Mouse (Mus musculus) limb, embryonic 13.5 days (tissue): ENCODE data around the gene Dcps. TPM values are rescaled to one million over a fixed set of nuclear protein-coding genes. Genes with fewer than 3 reads are reported as not detected.
"Not testable (repeated sequence)": the region's sequence is repeated elsewhere in the genome, so short reads cannot be mapped to it uniquely, and the experiment has no call there.

Experiments used
- ATAC-seq: fragments of 200-750 bp; cut with Nextera tagmentation; 2 replicates; pipeline ENCODE4 v1.8.0; 2017; ENCODE audit warnings: low read depth, moderate number of reproducible peaks, moderate TSS enrichment; ENCODE audit not compliant: low FRiP score
- H3K27ac ChIP-seq: fragments of 300-500 bp; sonication (generic); 2 replicates; pipeline ENCODE4 v1.5.1; 2015; ENCODE audit warnings: inconsistent platforms, mild to moderate bottlenecking, moderate library complexity
- H3K27me3 ChIP-seq: fragments of 300-500 bp; sonication (generic); 2 replicates; pipeline ENCODE4 v1.6.1; 2015; ENCODE audit warnings: mild to moderate bottlenecking, inconsistent platforms
- H3K36me3 ChIP-seq: fragments of 300-500 bp; sonication (generic); 2 replicates; pipeline ENCODE4 v1.6.1; 2015; ENCODE audit warnings: inconsistent platforms, mild to moderate bottlenecking, moderate library complexity
- H3K4me1 ChIP-seq: fragments of 300-500 bp; sonication (generic); 2 replicates; pipeline ENCODE4 v1.6.1; 2015; ENCODE audit warnings: inconsistent platforms
- H3K4me2 ChIP-seq: fragments of 300-500 bp; sonication (generic); replicated peaks from 2 replicates; pipeline ENCODE4 v1.6.1; 2015; ENCODE audit warnings: inconsistent platforms, mild to moderate bottlenecking, moderate library complexity
- H3K4me3 ChIP-seq: fragments of 300-500 bp; sonication (generic); 2 replicates; pipeline ENCODE4 v1.5.1; 2015; ENCODE audit warnings: moderate library complexity, mild to moderate bottlenecking, inconsistent platforms
- H3K9ac ChIP-seq: fragments of 300-500 bp; sonication (generic); 2 replicates; pipeline ENCODE4 v1.6.1; 2015; ENCODE audit warnings: mild to moderate bottlenecking, inconsistent platforms
- H3K9me3 ChIP-seq: fragments of 300-500 bp; sonication (generic); 2 replicates; pipeline ENCODE4 v1.6.1; 2016; ENCODE audit warnings: inconsistent platforms
- WGBS: fragments of 180-500 bp; shearing (Covaris S2); methylation state at CpG from one replicate; pipeline ENCODE4 v1.1.7; 2015; 5-methylcytosine and 5-hydroxymethylcytosine counted together
- polyA plus RNA-seq: library from polyadenylated mRNA; unstranded; fragments of >200 nt; fragmentation: Nextera tagmentation; extraction: Ambion mirVana; gene quantifications from 2 replicates; pipeline ENCODE4 v1.2.1, GENCODE M21; 2015

Gene Dcps
- polyA plus RNA-seq, 1 experiment from 2014 or later = 78.2 TPM

DNA sequence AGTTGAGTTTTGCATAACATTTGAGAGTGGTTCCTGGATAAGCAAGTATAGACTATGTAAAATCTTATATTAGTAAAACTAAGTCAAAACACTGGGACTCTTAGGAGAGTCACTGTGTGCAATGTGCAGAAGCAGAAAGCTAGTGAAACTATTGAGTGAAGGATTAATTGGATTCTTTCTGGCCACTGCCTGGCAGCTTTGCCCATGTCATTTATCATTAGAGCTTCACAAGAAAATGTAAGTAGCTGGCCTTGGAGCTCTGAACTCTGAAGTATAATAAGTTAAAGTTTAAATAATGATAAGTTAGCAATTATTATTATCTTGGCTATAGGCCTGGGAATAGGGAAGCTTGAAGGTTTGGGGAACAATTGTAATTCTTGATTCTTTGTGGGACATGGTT, 27.0 kb downstream of the Dcps start:
- H3K4me2 ChIP-seq, H3K4me3 ChIP-seq, H3K36me3 ChIP-seq, ATAC-seq, H3K27ac ChIP-seq, H3K9ac ChIP-seq, H3K27me3 ChIP-seq, H3K9me3 ChIP-seq, H3K4me1 ChIP-seq: not testable (repeated sequence)

DNA sequence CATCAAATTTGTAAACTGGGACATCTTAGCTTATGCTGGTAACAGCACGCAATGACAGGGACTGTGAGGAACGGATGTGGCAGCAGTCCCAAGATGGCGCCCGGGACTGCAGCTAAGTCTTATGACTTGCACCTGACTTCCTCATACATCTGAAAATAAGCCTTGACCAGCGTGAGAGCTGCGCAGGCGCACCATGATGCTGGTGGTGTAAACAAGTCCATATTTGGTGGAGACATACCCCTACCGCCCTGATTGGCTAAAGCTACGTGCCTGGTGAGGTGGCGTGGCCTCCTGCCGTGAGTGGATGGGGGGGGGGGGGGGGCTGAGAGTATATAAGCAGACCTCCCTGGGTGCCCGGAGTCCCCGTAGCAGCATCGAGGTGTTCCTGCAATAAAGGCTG, 28.6 kb downstream of the Dcps start:
- H3K4me1 ChIP-seq, H3K27me3 ChIP-seq, H3K4me3 ChIP-seq, H3K9ac ChIP-seq, H3K4me2 ChIP-seq, H3K27ac ChIP-seq, H3K9me3 ChIP-seq, H3K36me3 ChIP-seq, ATAC-seq: not testable (repeated sequence)
- 96% methylated on average over 14 of the region's 14 CpGs for WGBS

DNA sequence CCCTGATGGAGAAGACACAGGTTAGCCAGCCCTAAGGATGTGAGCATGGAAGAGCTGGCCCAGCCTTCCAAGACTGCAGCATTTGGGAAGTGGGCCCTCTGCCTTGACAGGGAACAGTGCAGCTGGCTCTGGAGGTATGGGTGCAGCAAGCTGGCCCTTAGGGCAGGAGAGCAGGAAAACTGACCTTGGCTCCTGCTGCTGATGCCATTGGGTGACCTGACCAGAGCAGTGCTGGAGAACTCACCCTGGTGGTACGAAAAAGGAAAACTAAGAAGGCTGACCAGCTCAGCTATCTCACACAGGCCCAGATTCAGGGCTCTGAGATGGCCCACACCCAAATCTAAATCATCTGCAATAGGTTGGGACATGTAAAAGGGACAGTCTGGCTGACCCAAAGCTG, 30.0 kb downstream of the Dcps start:
- Histone ChIP-seq H3K9ac (no peak overlapping the region), H3K4me1 (peaks cover 5% of the 10 kb centered on the region; the same call in 1 of the 2 replicates), H3K36me3 (no peaks in the 10 kb centered on the region), H3K9me3 (no peaks in the 10 kb centered on the region), H3K27me3 (no peaks in the 10 kb centered on the region), H3K4me2 (no peak overlapping the region), H3K27ac (no peak overlapping the region), H3K4me3 (no peak overlapping the region)
- 75% methylated on average over 1 of the region's 1 CpGs for WGBS
- no peak for ATAC-seq

DNA sequence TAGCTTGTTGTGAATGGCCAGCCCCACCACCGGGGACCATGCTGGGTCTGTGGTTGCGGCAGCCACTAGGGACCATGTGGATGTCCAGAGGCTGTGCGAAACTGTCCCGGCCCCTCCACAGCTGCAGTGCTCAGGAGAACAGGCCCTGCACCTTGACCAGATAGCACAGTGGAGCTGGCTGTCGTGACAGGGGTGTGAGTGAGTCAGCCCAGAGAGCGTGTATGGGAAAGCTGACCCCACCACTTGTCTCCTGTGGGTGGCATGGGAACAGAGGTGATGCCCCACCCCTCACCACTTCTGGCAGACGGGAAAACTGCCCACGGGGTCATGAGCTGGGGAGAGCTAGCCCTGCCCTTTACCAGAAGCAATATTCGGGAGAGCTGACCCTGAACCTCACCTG, 30.7 kb downstream of the Dcps start:
- Histone ChIP-seq H3K9me3 (no peaks in the 10 kb centered on the region), H3K4me1 (peaks cover 5% of the 10 kb centered on the region), H3K9ac (no peak overlapping the region), H3K4me3 (no peak overlapping the region), H3K27ac (no peak overlapping the region), H3K36me3 (no peaks in the 10 kb centered on the region), H3K27me3 (no peaks in the 10 kb centered on the region), H3K4me2 (no peak overlapping the region)
- no peak for ATAC-seq
- 88% methylated on average over 9 of the region's 9 CpGs for WGBS

DNA sequence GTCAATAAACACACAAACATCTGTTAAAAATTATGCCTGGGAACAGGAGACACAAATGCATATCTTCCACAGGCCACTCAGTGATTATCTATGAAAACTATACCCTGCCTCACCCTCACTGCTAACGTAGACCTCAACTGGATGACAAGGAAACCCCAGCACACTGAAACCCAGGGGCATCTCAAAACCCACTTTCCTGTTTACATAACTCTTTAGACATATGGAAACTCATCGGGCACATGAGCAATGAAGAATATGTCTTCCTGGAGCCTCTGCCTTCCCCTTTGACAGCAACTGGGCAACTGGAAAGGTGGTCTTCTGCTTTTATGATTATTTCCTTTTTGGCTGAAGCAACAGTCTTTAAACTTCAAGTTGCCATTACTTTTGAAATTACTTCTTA, 33.6 kb downstream of the Dcps start:
- H3K9me3 ChIP-seq = no peaks in the 10 kb centered on the region
- ATAC-seq = no peak
- H3K36me3 ChIP-seq = no peaks in the 10 kb centered on the region
- H3K4me3 ChIP-seq = no peak overlapping the region
- H3K9ac ChIP-seq = no peak overlapping the region
- 91% methylated on average over 2 of the region's 2 CpGs for WGBS
- peaks cover 7% of the 10 kb centered on the region for H3K4me1 ChIP-seq
- H3K27ac ChIP-seq = no peak overlapping the region
- H3K27me3 ChIP-seq = no peaks in the 10 kb centered on the region
- no peak overlapping the region for H3K4me2 ChIP-seq

DNA sequence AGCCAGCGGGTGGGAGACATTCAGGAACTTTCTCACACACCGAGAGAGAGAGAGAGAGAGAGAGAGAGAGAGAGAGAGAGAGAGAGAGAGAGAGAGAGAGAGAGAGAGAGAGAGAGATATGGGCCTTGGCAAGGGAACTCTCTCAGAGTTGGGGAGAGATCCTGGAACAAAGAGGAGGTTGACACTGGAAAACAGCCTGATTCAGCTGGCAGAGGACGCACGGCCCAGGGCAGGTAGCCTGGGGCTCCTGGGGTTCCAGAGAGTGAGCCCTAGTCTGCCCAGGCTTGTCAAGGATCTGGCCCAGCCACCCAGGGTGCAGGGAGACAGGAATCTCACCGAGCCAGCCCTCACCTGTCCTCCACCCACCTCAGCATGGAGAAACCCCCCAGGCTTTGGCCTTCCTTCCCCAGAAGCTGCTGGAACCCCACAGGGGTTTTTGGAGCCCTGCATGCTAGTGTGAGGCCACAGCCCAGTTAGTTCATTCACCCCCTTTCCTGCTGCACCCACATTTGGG, 36.6 kb downstream of the Dcps start:
- no peak overlapping the region for H3K4me2 ChIP-seq
- no peak overlapping the region for H3K4me3 ChIP-seq
- H3K9ac ChIP-seq = no peak overlapping the region
- H3K9me3 ChIP-seq = no peaks in the 10 kb centered on the region
- no peak for ATAC-seq
- 70% methylated on average over 5 of the region's 5 CpGs for WGBS
- H3K27ac ChIP-seq = no peak overlapping the region
- H3K27me3 ChIP-seq = no peaks in the 10 kb centered on the region
- H3K36me3 ChIP-seq = 0 out of 2 replicates have a peak, but pooled peaks cover 10% of the 10 kb centered on the region
- peaks cover 11% of the 10 kb centered on the region for H3K4me1 ChIP-seq

DNA sequence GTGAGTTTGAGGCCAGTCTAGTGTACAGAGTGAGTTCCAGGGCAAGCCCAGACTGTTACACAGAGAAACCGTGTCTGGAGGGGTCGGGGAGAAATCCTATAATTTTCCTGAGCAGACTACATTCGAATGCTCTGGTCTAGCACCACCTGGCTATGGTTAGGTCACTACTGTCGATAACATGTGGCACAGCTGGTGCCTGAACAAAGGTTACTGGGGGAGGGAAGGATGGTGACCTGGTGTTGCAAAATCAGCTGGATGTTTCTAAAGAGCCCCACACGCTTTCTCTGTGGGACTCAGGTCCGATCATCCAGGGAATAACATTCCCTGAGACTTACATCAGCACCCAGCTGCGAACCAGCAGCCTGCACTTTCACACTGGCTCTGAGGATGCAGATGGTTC, 37.8 kb downstream of the Dcps start:
- no peak for ATAC-seq
- H3K4me3 ChIP-seq = no peak overlapping the region
- H3K4me1 ChIP-seq = peaks cover 11% of the 10 kb centered on the region
- WGBS = 54% methylated on average over 7 of the region's 7 CpGs
- H3K4me2 ChIP-seq = no peak overlapping the region
- H3K9me3 ChIP-seq = no peaks in the 10 kb centered on the region
- H3K9ac ChIP-seq = no peak overlapping the region
- H3K27me3 ChIP-seq = no peaks in the 10 kb centered on the region
- 0 out of 2 replicates have a peak, but pooled peaks cover 10% of the 10 kb centered on the region for H3K36me3 ChIP-seq
- H3K27ac ChIP-seq = no peak overlapping the region

DNA sequence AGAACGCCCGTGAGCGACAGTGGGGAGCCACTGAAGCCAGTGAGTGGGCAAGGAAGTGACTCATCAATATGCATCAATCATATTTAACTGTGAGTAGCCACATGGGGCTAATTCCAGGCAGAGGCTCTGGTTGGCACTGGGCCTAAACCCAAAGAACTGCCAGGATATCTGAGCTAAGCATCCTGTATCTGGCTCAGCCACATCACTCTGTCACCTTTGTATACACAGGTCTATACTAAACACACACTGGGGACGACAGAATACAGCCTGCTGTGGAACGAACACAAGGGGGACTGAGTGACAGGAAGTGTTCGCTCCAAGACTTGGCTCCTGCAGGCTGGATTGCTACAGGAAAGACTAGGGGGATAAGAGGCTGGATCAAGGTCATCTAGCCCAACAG, 40.3 kb downstream of the Dcps start:
- Histone ChIP-seq H3K9me3 (no peaks in the 10 kb centered on the region), H3K4me1 (peaks cover 16% of the 10 kb centered on the region), H3K27ac (no peak overlapping the region), H3K36me3 (0 out of 2 replicates have a peak, but pooled peaks cover 10% of the 10 kb centered on the region), H3K4me3 (no peak overlapping the region), H3K9ac (no peak overlapping the region), H3K27me3 (no peaks in the 10 kb centered on the region), H3K4me2 (no peak overlapping the region)
- 77% methylated on average over 6 of the region's 6 CpGs for WGBS
- ATAC-seq = no peak

DNA sequence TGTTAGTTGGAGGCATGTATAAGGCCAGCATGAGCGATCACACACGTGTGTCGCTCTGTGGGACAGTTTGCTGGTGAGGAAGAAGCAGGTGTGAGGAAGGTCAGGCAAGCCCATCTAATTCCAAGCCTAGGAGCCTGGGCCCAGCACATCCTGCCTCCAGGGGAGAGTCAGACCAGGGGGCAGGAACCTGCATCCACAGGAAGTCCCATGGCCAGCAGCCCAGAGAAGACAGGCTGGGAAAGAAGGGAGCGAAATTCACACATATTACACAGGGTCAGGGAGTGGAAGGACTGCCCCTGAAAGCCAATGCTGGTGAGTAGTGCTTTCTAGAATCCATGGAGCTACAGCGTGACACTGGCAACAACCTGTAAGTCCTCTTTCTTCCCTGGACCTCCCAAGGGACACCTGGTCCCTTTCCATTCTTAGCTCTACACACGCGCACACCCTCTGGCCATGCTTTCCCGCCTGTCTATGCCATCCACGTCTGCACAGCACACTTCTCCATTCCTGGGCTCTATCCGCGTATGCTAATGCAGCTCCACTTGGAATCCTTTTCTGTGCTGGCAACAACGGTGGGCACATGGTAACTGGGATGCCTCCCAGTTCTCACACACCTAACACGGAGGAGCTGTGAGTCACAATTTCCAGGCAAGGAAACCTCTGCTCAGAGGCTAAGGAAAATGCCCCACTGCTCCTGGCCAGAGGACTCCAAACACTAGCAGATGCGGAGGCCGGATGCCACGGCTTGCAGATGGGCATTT, 44.0 kb downstream of the Dcps start:
- no peak for ATAC-seq
- H3K9ac ChIP-seq = no peak overlapping the region
- no peak overlapping the region for H3K4me3 ChIP-seq
- no peaks in the 10 kb centered on the region for H3K27me3 ChIP-seq
- H3K4me1 ChIP-seq = peaks cover 10% of the 10 kb centered on the region; the same call in 1 of the 2 replicates
- no peak overlapping the region; the same call in 1 of the 2 replicates for H3K27ac ChIP-seq
- 80% methylated on average over 16 of the region's 16 CpGs for WGBS
- no peak overlapping the region for H3K4me2 ChIP-seq
- peaks cover 31% of the 10 kb centered on the region for H3K36me3 ChIP-seq
- no peaks in the 10 kb centered on the region for H3K9me3 ChIP-seq

DNA sequence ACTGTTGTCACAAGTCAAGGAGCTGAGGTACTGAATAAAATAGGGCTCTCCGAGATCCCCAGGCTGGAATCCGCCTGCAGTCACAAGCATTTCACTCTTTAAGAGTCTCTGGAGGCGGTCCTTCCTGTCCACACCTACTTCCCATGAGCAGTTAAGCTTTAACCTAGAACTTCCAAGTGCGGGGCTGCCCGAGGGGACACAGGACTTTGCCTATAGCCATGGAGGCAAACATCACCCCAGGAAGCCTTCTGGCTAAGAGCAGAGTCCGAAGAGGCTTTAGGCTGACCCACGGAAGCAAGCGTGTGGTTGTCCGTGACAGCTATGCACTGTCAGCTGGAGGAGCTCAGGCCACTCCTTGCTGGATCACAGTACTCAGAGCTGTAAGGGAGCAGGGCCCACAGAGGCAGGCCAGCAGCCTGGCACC, 46.9 kb downstream of the Dcps start:
- H3K27me3 ChIP-seq = no peaks in the 10 kb centered on the region
- peaks cover 47% of the 10 kb centered on the region for H3K36me3 ChIP-seq
- H3K9me3 ChIP-seq = no peaks in the 10 kb centered on the region
- H3K4me1 ChIP-seq = peaks cover 16% of the 10 kb centered on the region; the same call in 1 of the 2 replicates
- no peak overlapping the region for H3K4me3 ChIP-seq
- no peak overlapping the region for H3K9ac ChIP-seq
- H3K27ac ChIP-seq = no peak overlapping the region
- ATAC-seq = no peak
- WGBS = 82% methylated on average over 9 of the region's 9 CpGs
- H3K4me2 ChIP-seq = no peak overlapping the region

DNA sequence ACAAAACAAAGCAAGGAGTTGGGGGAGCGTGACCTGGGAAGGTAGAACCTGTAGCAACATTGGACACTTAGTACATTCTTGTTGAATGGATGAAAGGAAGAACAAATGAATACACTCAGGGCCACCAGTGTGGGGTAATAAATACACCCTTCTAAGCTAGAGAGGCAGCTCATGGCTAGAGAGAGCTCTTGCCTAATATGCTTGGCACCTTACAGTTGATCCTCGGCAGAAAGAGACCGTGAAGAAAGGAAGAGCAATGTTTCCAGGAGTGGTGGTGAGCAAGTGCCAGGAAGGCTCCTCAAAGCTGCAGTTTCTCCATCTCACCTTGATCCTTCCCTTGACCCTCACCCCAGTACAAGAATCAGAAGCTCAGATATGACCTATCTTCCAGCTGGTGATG, 47.3 kb downstream of the Dcps start:
- H3K9ac ChIP-seq = no peak overlapping the region
- no peak overlapping the region for H3K4me2 ChIP-seq
- no peaks in the 10 kb centered on the region for H3K9me3 ChIP-seq
- no peak overlapping the region for H3K27ac ChIP-seq
- peaks cover 20% of the 10 kb centered on the region; the same call in 1 of the 2 replicates for H3K4me1 ChIP-seq
- no peaks in the 10 kb centered on the region for H3K27me3 ChIP-seq
- no peak for ATAC-seq
- peaks cover 50% of the 10 kb centered on the region for H3K36me3 ChIP-seq
- WGBS = 87% methylated on average over 3 of the region's 3 CpGs
- H3K4me3 ChIP-seq = no peak overlapping the region

DNA sequence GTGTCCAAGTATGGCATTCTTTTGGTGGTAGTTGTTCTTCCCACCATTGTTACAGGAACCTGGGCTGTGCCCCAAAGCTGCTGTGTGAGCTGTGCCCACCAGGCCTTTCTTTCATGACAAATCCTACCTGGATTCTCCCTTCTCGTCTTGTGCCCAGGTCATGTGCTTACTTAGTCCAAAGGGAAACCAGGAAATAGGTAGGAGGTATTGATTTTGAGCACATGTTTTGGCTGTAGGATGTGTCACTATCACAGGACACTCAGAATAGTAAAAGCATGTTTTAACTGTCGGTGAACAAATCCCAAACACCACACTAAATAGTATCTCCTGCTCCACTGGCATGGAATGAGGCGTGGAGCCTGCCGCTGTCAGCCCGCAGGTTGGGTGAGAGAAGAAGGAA, 48.3 kb downstream of the Dcps start:
- no peak overlapping the region for H3K27ac ChIP-seq
- peaks cover 50% of the 10 kb centered on the region for H3K36me3 ChIP-seq
- WGBS = 90% methylated on average over 5 of the region's 5 CpGs
- H3K4me1 ChIP-seq = peaks cover 30% of the 10 kb centered on the region; the same call in 1 of the 2 replicates
- no peaks in the 10 kb centered on the region for H3K27me3 ChIP-seq
- H3K9me3 ChIP-seq = no peaks in the 10 kb centered on the region
- no peak overlapping the region for H3K4me2 ChIP-seq
- no peak for ATAC-seq
- no peak overlapping the region for H3K4me3 ChIP-seq
- H3K9ac ChIP-seq = no peak overlapping the region

DNA sequence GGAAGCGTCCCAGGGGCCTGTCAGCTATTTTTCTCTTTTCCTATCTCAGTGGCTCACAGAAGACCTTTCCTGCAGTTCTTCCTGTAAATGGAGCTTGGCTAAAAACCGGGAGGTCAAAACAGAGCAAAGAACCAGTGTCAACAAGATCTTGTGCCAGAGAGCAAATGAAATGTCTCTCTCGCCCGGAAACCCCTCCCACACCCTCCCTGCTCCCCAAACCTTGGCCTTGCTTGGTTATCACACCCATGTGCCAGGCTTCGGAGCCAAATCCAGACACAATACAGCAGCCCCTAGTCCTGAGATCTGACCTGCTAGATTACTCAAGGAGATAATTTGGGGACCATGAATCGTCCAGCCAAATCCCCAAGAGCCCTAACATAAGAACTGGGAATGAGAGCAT, 48.7 kb downstream of the Dcps start:
- no peak overlapping the region for H3K9ac ChIP-seq

More for the DNA sequence above, 48.7 kb downstream of the Dcps start:
- ATAC-seq = no peak
- H3K27me3 ChIP-seq = no peaks in the 10 kb centered on the region
- H3K4me1 ChIP-seq = peaks cover 34% of the 10 kb centered on the region; the same call in 1 of the 2 replicates
- H3K9me3 ChIP-seq = no peaks in the 10 kb centered on the region
- peaks cover 50% of the 10 kb centered on the region for H3K36me3 ChIP-seq
- H3K27ac ChIP-seq = no peak overlapping the region
- H3K4me2 ChIP-seq = no peak overlapping the region
- H3K4me3 ChIP-seq = no peak overlapping the region
- WGBS = 90% methylated on average over 6 of the region's 6 CpGs
